Mouse (Mus musculus) activated CD4-positive, CD25-positive, alpha-beta regulatory T cell, adult 4 months (primary cell): ENCODE data around the gene Tango2. TPM values are rescaled to one million over a fixed set of nuclear protein-coding genes. Genes with fewer than 3 reads are reported as not detected.

ENCODE experiments used
- ATAC-seq: one replicate; pipeline ENCODE4 v1.8.0; 2017
- polyA plus RNA-seq, 2 experiments: library from polyadenylated mRNA; unstranded; fragments of 100-300 nt; shearing (Covaris generic); gene quantifications; one replicate each; pipeline ENCODE4 v1.2.1; 2017

The Tango2 gene
- polyA plus RNA-seq, 2 experiments from 2014 or later: 55.4 to 58.0 TPM

DNA sequence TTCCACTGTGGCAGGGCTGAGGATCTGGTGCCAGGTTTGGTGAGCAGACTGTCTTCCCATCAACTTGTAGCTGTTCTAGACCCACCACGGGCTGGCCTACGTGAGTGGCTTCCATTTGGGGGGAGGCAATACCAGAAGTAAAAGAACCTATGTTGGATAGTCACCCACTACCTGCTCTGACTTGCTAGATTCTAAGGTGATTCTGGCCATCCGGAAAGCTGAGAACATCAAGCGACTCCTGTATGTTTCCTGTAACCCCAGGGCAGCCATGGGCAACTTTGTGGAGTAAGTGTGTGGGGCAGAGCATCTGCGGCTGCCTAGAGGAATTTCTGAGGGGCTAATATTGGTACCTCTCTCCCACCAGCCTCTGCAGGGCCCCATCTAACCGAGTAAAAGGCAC lies 95.2 kb downstream of the Tango2 start:
- no peak for ATAC-seq

- ATAC-seq: no peak
These were observed 96.8 kb downstream of the Tango2 start for GRCm38 (mm10) chr16:18250828-18251790.

Other genes starting within 250 kb of the Tango2 start
- not detected for gene Rtn4r, start 220.5 kb downstream of the Tango2 start, polyA plus RNA-seq
- not detected for gene Ccdc188, start 130.2 kb downstream of the Tango2 start, polyA plus RNA-seq
- 1 to 10 TPM; 1.7 to 2.7 TPM for gene Zdhhc8, start 113.0 kb downstream of the Tango2 start, polyA plus RNA-seq
- gene Trmt2a, start 99.4 kb downstream of the Tango2 start, polyA plus RNA-seq: 10 to 100 TPM; 27.7 to 46.5 TPM
- gene Ranbp1, start 99.4 kb downstream of the Tango2 start, polyA plus RNA-seq: 100 to 1,000 TPM; 186 to 213 TPM
- gene Gm49776, start 89.8 kb downstream of the Tango2 start, polyA plus RNA-seq: not detected
- gene Dgcr8, start 58.9 kb downstream of the Tango2 start, polyA plus RNA-seq: 10 to 100 TPM; 22.0 to 24.5 TPM
- under 1 TPM; 0.51 to 0.93 TPM for gene Arvcf, start 79 bp upstream of the Tango2 start, polyA plus RNA-seq
- gene Txnrd2, start 78.3 kb upstream of the Tango2 start, polyA plus RNA-seq: 10 to 100 TPM; 16.2 to 21.6 TPM
- 10 to 100 TPM; 45.6 to 60.6 TPM for gene Comt, start 78.7 kb upstream of the Tango2 start, polyA plus RNA-seq
- 10 to 100 TPM; 11.4 to 11.9 TPM for gene Gnb1l, start 150.6 kb upstream of the Tango2 start, polyA plus RNA-seq
- gene Rtl10, start 150.8 kb upstream of the Tango2 start, polyA plus RNA-seq: 1 to 10 TPM; 1.4 to 2.6 TPM
- gene Tbx1, start 242.6 kb upstream of the Tango2 start, polyA plus RNA-seq: not detected